Mouse (Mus musculus) heart, embryonic 16.5 days (tissue): Measurements from ENCODE around the gene Gm12355. TPM values are rescaled to one million over a fixed set of nuclear protein-coding genes. Genes with fewer than 3 reads are reported as not detected.
"Not testable (repeated sequence)": the region's sequence is repeated elsewhere in the genome, so short reads cannot be mapped to it uniquely, and the experiment has no call there.

Experiments used
- ATAC-seq: fragments of 200-750 bp; cut with Nextera tagmentation; replicated peaks from 2 replicates; pipeline ENCODE4 v1.8.0; 2017; ENCODE audit warnings: moderate number of reproducible peaks; ENCODE audit not compliant: insufficient read depth, low FRiP score; ENCODE audit errors: extremely low read depth
- H3K27ac ChIP-seq: fragments of 300-500 bp; sonication (generic); 2 replicates; pipeline ENCODE4 v1.5.1; 2014; ENCODE audit warnings: mild to moderate bottlenecking, low read length, control low read depth, moderate library complexity
- H3K27me3 ChIP-seq: fragments of 300-500 bp; sonication (generic); 2 replicates; pipeline ENCODE4 v1.6.1; 2014; ENCODE audit warnings: low read length, mixed read lengths; ENCODE audit not compliant: control insufficient read depth, insufficient read depth
- H3K36me3 ChIP-seq: fragments of 300-500 bp; sonication (generic); 2 replicates; pipeline ENCODE4 v1.6.1; 2014; ENCODE audit not compliant: control insufficient read depth, insufficient read depth
- H3K4me1 ChIP-seq: fragments of 300-500 bp; sonication (generic); 2 replicates; pipeline ENCODE4 v1.6.1; 2014; ENCODE audit warnings: low read length, mixed read lengths; ENCODE audit not compliant: control insufficient read depth, insufficient read depth
- H3K4me2 ChIP-seq: fragments of 300-500 bp; sonication (generic); 2 replicates; pipeline ENCODE4 v1.6.1; 2014; ENCODE audit warnings: low read depth, mild to moderate bottlenecking, control low read depth, low read length
- H3K4me3 ChIP-seq: fragments of 300-500 bp; sonication (generic); 2 replicates; pipeline ENCODE4 v1.5.1; 2014; ENCODE audit warnings: mild to moderate bottlenecking, control low read depth, low read length
- H3K9ac ChIP-seq: fragments of 300-500 bp; sonication (generic); 2 replicates; pipeline ENCODE4 v1.6.1; 2014; ENCODE audit warnings: low read length, control low read depth
- H3K9me3 ChIP-seq: fragments of 300-500 bp; sonication (generic); replicated peaks from 2 replicates; pipeline ENCODE4 v1.6.1; 2016; ENCODE audit warnings: low read length; ENCODE audit not compliant: control insufficient read depth
- WGBS: fragments of 180-500 bp; shearing (Covaris S2); extraction: QIAGEN DNeasy Blood & Tissue Kit; methylation state at CpG from one replicate; pipeline ENCODE4 v1.1.7; 2014; 5-methylcytosine and 5-hydroxymethylcytosine counted together
- polyA plus RNA-seq: library from polyadenylated mRNA; unstranded; fragments of >200 nt; fragmentation: Nextera tagmentation; extraction: Ambion mirVana; gene quantifications from 2 replicates; pipeline ENCODE4 v1.2.1, GENCODE M21; 2015

Gene Gm12355
- 0.30 and 2.9 TPM in 2 replicates for polyA plus RNA-seq

DNA sequence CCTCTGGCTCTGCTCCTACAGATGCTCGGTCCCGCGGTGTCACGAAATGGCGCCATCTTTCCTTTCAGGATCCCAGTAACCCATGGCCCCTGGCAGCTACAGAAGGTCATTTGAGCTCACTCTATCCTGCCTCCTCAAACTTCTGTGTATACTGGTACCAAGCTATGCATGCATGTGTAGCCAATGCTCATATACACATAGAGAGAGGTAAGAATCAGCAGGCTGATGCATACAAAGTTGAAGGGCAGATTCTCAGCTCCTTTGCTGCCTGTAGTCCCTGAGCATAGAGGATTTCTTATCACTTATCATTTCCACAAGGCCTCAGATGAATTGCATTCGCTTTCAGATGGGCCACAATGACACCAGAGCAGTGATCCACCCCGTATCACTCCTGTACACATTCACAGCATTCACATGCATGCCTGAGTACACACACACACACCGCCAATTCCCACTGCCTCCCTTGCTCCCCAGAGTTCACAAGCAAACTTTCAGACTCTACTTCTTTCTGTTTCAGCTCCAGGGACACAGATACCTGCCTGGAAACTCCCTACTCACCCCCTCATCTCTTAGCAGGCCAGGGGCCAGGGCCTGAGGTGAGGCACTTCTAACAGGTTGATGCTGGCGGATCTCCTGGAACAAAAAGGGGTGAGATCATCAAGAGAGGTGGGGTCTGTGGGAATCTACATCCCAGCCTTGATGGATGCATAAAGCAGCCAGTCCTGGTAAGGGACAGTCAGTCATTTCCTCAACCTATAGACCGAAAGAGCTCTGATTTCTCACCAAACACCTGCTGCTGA lies at the start of gene Gm12355, which contains the start of gene Gsdma3:
TSS of gene Gm12355 (minus strand) at position 51 of the 800 bp plus-strand sequence.
TSS of gene Gsdma3 (plus strand) at position 750 of the 800 bp plus-strand sequence.
- Histone ChIP-seq H3K4me1 (no peaks in the 10 kb centered on the region), H3K9me3 (peaks cover 6% of the 10 kb centered on the region), H3K36me3 (no peaks in the 10 kb centered on the region), H3K27ac (no peak within 1 kb of the TSS), H3K4me3 (no peak within 1 kb of the TSS), H3K27me3 (no peaks in the 10 kb centered on the region), H3K4me2 (no peak within 1 kb of the TSS), H3K9ac (no peak within 1 kb of the TSS)
- WGBS: 86% methylated on average over 10 of the region's 10 CpGs
- no peak for ATAC-seq

DNA sequence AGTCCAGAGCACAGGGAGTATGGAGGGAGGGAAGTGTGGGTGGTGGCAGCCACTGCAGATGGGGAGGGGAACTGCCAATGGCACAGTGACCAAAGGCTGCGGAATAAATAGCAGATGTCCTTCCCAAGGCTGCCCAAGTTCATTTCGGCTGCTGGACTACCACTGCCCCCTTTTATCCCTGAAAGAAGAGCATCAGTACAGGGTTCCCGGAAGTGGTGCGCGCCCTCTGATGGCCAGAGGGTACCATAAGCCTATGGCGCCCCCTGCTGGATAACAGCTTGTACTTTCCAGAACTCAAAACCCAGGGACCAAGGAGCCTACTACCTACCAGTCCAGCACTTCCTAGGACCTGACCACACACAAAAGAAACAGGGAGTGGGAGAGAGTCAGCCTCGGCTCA lies 47.7 kb upstream of the Gm12355 start:
- not testable (repeated sequence) for H3K4me3 ChIP-seq, H3K27me3 ChIP-seq, H3K9me3 ChIP-seq, H3K27ac ChIP-seq, H3K36me3 ChIP-seq, H3K4me2 ChIP-seq, H3K9ac ChIP-seq, H3K4me1 ChIP-seq
- 4% methylated on average over 6 of the region's 7 CpGs for WGBS
- peak; percentile 52; the same call in 1 of the 2 replicates for ATAC-seq

DNA sequence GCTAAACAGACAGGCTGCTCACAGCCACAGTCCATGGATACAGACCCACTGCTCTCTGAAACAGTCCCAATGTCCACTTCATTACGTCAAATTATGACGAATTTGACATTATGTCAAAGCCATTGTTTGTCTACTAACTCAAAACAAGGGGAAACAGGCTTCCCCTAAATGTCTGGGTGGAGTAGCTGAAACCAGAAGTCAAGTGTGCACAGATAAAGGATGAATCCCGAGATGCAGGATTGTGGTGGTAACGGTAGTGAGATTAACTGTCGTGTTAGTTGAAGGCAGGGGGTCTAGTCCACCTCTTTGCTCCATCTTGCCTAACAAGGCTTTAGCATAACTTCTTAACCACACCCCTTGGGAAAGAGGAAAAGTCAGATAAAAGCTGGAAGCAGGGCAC lies 47.0 kb upstream of the Gm12355 start:
- ATAC-seq: no peak
- no peak overlapping the region for H3K9ac ChIP-seq
- H3K4me3 ChIP-seq: no peak overlapping the region
- no peak overlapping the region for H3K4me2 ChIP-seq
- no peaks in the 10 kb centered on the region for H3K4me1 ChIP-seq
- H3K27ac ChIP-seq: no peak overlapping the region
- no peaks in the 10 kb centered on the region for H3K36me3 ChIP-seq
- WGBS: 76% methylated on average over 5 of the region's 5 CpGs
- H3K27me3 ChIP-seq: peaks cover 16% of the 10 kb centered on the region
- no peaks in the 10 kb centered on the region for H3K9me3 ChIP-seq

DNA sequence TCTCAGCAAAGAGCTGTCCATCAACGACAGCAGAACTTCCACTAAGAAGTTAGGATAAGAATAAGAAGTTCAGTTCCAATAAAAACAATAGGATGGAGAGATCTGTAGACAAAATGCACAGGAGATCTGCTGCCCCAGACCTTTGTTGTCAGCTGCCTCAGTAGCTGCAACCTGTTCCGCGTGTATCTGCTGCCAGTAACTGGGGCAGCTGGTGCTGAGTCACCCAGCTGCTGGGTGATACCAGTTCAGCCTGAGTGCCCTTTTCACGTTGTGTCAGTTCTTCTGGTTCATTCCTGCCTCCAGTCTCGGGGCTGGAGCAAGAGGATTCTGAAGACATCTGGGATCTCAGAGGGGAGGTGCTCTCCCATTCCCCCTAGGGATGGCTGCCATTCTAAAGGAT lies 46.4 kb upstream of the Gm12355 start:
- no peak for ATAC-seq
- WGBS: 42% methylated on average over 5 of the region's 5 CpGs
- no peak overlapping the region for H3K4me2 ChIP-seq

DNA sequence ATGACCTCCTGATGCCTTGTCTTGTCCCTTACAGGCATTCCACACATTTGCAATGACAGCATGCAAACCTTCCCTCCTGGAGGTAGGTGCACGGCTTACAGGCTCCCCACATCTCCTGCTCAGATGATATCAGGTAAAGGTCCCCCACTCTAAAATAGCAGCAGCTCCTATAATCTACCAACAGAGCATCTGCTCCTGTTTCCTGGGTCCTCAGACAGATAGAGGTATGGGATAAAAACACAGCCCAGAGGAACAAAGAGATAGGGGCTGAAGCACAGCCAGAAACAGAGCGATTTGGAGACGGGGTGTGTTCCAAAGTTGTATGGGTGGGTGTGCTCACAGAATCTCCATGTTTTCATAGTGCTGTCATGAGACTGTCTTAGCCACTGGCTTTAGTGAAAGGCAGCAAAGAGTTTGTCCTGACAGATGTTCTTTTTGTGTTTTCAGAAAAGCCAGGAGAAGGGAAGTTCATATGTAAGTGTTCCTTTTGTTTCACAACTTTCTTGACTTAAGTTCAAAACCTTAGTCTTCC lies 45.9 kb upstream of the Gm12355 start:
- Histone ChIP-seq H3K9ac (no peak overlapping the region), H3K4me2 (no peak overlapping the region), H3K4me1 (no peaks in the 10 kb centered on the region), H3K27ac (no peak overlapping the region), H3K36me3 (no peaks in the 10 kb centered on the region), H3K4me3 (no peak overlapping the region), H3K9me3 (no peaks in the 10 kb centered on the region), H3K27me3 (peaks cover 24% of the 10 kb centered on the region)
- no peak for ATAC-seq
- 43% methylated on average over 3 of the region's 3 CpGs for WGBS

More for the DNA sequence above, 46.4 kb upstream of the Gm12355 start:
- H3K27ac ChIP-seq: no peak overlapping the region
- H3K36me3 ChIP-seq: no peaks in the 10 kb centered on the region
- no peaks in the 10 kb centered on the region for H3K4me1 ChIP-seq
- no peak overlapping the region for H3K4me3 ChIP-seq
- no peaks in the 10 kb centered on the region for H3K9me3 ChIP-seq
- peaks cover 21% of the 10 kb centered on the region for H3K27me3 ChIP-seq
- H3K9ac ChIP-seq: no peak overlapping the region

DNA sequence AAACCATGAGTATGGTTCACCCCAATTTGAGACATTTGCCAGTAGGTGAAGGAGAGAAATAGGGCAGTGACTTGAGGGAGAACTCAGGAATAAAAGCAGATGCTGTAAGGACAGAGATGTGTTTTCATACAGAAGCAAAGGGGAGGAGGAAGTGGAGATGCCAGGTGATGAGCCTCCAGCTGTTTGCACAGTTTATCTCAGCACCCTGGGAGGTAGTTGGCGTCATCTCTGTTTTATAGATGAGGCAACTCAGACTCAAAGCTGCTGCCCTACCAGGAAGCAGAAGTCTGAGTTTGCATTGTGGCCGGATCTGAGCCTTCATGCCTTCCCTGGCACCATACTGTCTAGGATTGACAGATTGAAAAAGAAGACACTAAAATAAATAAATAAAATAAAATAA lies 43.5 kb upstream of the Gm12355 start:
- Histone ChIP-seq H3K4me3 (no peak overlapping the region), H3K27ac (no peak overlapping the region), H3K27me3 (peaks cover 27% of the 10 kb centered on the region), H3K9ac (no peak overlapping the region), H3K4me2 (no peak overlapping the region), H3K9me3 (no peaks in the 10 kb centered on the region), H3K36me3 (no peaks in the 10 kb centered on the region), H3K4me1 (no peaks in the 10 kb centered on the region)
- no peak for ATAC-seq
- WGBS: 52% methylated on average over 2 of the region's 2 CpGs

DNA sequence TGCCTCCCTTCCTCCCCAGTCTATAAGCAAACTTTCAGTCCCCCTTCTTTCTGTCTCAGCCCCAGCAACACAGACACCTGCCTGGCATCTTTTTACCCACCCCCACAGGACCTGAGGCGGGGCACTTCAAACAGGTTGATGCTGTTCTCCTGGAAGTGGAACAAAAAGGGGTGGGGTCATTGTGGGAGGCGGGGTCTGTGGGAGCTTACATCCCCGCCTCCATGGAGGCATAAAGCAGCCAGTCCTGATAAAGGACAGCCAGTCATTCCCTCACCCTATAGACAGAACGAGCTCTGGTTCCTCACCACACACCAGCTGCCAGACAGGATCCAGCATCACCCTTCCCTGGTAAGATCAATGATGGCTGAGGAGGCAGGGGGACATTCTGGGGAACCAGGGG lies 38.6 kb upstream of the Gm12355 start, which contains the start of gene Gsdma:
TSS of gene Gsdma (plus strand) at position 261 of the 400 bp plus-strand sequence.
- H3K4me3 ChIP-seq: no peak within 1 kb of the TSS
- WGBS: 14% methylated on average over 4 of the region's 4 CpGs
- no peaks in the 10 kb centered on the region for H3K9me3 ChIP-seq
- no peak for ATAC-seq
- H3K27me3 ChIP-seq: peaks cover 27% of the 10 kb centered on the region
- H3K4me2 ChIP-seq: no peak within 1 kb of the TSS
- no peak within 1 kb of the TSS for H3K27ac ChIP-seq
- H3K4me1 ChIP-seq: no peaks in the 10 kb centered on the region
- H3K9ac ChIP-seq: no peak within 1 kb of the TSS
- no peaks in the 10 kb centered on the region for H3K36me3 ChIP-seq

DNA sequence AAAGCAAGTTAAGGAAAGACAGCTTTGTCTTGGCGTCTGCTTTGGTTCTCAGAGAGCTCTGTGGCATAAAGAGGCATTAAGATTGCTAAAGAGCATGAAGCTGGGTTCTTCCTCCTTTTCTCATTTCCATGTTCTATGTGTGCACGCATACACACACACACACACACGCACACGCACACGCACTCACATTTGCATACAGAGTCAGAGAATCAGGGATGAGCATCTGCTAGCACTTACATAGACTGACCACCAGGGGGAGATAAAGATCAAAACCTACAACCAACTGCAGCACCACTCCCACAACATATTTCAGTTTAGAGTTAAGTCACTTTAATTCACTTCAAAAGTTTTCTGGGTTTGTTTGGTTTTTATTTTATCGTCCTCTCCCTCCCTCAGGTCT lies 35.1 kb upstream of the Gm12355 start:
- no peak overlapping the region for H3K9ac ChIP-seq
- WGBS: 13% methylated on average over 6 of the region's 6 CpGs
- H3K4me2 ChIP-seq: no peak overlapping the region
- no peak for ATAC-seq
- H3K4me1 ChIP-seq: no peaks in the 10 kb centered on the region
- H3K27ac ChIP-seq: no peak overlapping the region
- no peaks in the 10 kb centered on the region for H3K9me3 ChIP-seq
- H3K36me3 ChIP-seq: no peaks in the 10 kb centered on the region
- no peak overlapping the region for H3K4me3 ChIP-seq
- peaks cover 7% of the 10 kb centered on the region for H3K27me3 ChIP-seq

DNA sequence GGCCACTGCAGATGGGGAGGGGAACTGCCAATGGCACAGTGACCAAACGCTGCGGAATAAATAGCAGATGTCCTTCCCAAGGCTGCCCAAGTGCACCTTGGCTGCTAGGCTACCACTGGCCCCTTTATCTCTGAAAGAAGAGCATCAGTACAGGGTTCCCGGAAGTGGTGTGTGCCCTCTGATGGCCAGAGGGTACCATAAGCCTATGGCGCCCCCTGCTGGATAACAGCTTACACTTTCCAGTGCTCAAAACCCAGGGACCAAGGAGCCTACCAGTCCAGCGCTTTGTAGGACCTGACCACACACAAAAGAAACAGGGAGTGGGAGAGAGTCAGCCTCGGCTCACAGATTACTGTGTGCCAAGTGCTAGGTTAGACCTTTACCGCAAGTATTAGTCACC lies 29.6 kb upstream of the Gm12355 start:
- not testable (repeated sequence) for ATAC-seq, H3K27me3 ChIP-seq, H3K4me1 ChIP-seq, H3K4me2 ChIP-seq, H3K9ac ChIP-seq, H3K9me3 ChIP-seq, H3K36me3 ChIP-seq, H3K4me3 ChIP-seq, H3K27ac ChIP-seq
- 15% methylated on average over 7 of the region's 7 CpGs for WGBS
